8 mouse cellular contexts compared by ENCODE assay signal in genomic region chr4:83794315-83794922, GRCm38 (mm10).
DNase-seq lines count a peak whose midpoint lies in the region; ATAC-seq lines count a peak whose summit lies in the region.

No protein-coding gene starts in this region.

- no peak overlapping the region for H3K9ac ChIP-seq in forebrain, embryonic 11.5 days (ENCODE audit: low read length)
- no peak overlapping the region for H3K9ac ChIP-seq in hindbrain, embryonic 15.5 days

- peak; percentile 78 for ATAC-seq in forebrain, embryonic 11.5 days (replicated peaks; ENCODE audit: low FRiP score)
- peak; percentile 76 for ATAC-seq in hindbrain, embryonic 15.5 days (ENCODE audit: low FRiP score, low read depth)

- H3K4me2 ChIP-seq in forebrain, embryonic 11.5 days (ENCODE audit: low read depth, low read length, severe bottlenecking): peak overlapping the region; percentile 33; the same call in 1 of the 2 replicates
- peak overlapping the region; percentile 37 for H3K4me2 ChIP-seq in hindbrain, embryonic 15.5 days

- H3K36me3 ChIP-seq in forebrain, embryonic 11.5 days (ENCODE audit: control insufficient read depth, insufficient read depth, low read length): no peaks in the 10 kb centered on the region
- H3K36me3 ChIP-seq in hindbrain, embryonic 15.5 days: no peaks in the 10 kb centered on the region
- H3K36me3 ChIP-seq in midbrain, embryonic 10.5 days: no peaks in the 10 kb centered on the region

- no peaks in the 10 kb centered on the region for H3K9me3 ChIP-seq in forebrain, embryonic 11.5 days (ENCODE audit: control insufficient read depth, low read length)
- H3K9me3 ChIP-seq in hindbrain, embryonic 15.5 days: no peaks in the 10 kb centered on the region
- no peaks in the 10 kb centered on the region for H3K9me3 ChIP-seq in midbrain, embryonic 10.5 days (replicated peaks)

- H3K4me1 ChIP-seq in forebrain, embryonic 11.5 days (replicated peaks; ENCODE audit: control insufficient read depth, insufficient read depth, low read length): no peaks in the 10 kb centered on the region; the same call in none of the 2 replicates
- H3K4me1 ChIP-seq in hindbrain, embryonic 15.5 days (replicated peaks): peaks cover 8% of the 10 kb centered on the region; the same call in 1 of the 2 replicates
- peaks cover 23% of the 10 kb centered on the region for H3K4me1 ChIP-seq in midbrain, embryonic 10.5 days

- WGBS in forebrain, embryonic 11.5 days: 17% methylated on average over 9 of the region's 9 CpGs
- 23% methylated on average over 9 of the region's 9 CpGs for WGBS in hindbrain, embryonic 15.5 days
- WGBS in midbrain, embryonic 10.5 days: 25% methylated on average over 9 of the region's 9 CpGs

- DNase-seq in adrenal gland, adult (ENCODE audit: inconsistent age in 2 of 2, low spot score in 1 of 2): peak; percentile 31 to 79
- no peak for DNase-seq in adrenal gland, postnatal 4 days (ENCODE audit: low spot score in 2 of 2)
- DNase-seq in brain, embryonic 18.5 days (ENCODE audit: low read depth, low spot score): peak; percentile 77
- peak; percentile 78 for DNase-seq in forebrain, embryonic 11.5 days (ENCODE audit: low spot score)
- peak; percentile 20 to 34 for DNase-seq in layer of hippocampus, postnatal 36 days
- peak; percentile 53 for DNase-seq in midbrain, embryonic 10.5 days (ENCODE audit: low spot score)
- peak; percentile 55 for DNase-seq in skeletal muscle tissue, adult 2 months (ENCODE audit: low read depth, low spot score)

- no peak overlapping the region for H3K4me3 ChIP-seq in forebrain, embryonic 11.5 days (ENCODE audit: low read depth, low read length)
- H3K4me3 ChIP-seq in hindbrain, embryonic 15.5 days: no peak overlapping the region
- peak overlapping the region; percentile 29 for H3K4me3 ChIP-seq in midbrain, embryonic 10.5 days

- H3K27ac ChIP-seq in forebrain, embryonic 11.5 days (ENCODE audit: low read depth, low read length): no peak overlapping the region
- no peak overlapping the region for H3K27ac ChIP-seq in hindbrain, embryonic 15.5 days (replicated peaks)
- no peak overlapping the region for H3K27ac ChIP-seq in midbrain, embryonic 10.5 days (replicated peaks)

- no peaks in the 10 kb centered on the region for H3K27me3 ChIP-seq in forebrain, embryonic 11.5 days (ENCODE audit: control insufficient read depth, insufficient read depth, low read length)
- no peaks in the 10 kb centered on the region for H3K27me3 ChIP-seq in hindbrain, embryonic 15.5 days
- H3K27me3 ChIP-seq in midbrain, embryonic 10.5 days (ENCODE audit: low read depth, poor library complexity, severe bottlenecking): peaks cover 11% of the 10 kb centered on the region; the same call in 1 of the 2 replicates

Comparison
In these comparisons a context has a peak if more than half of its experiments do, and no peak if none do; other contexts are left out.
1. DNase-seq: peak in adrenal gland, adult (2 of 2), brain, embryonic 18.5 days (single experiment), forebrain, embryonic 11.5 days (single experiment), layer of hippocampus, postnatal 36 days (2 of 2), midbrain, embryonic 10.5 days (single experiment) and skeletal muscle tissue, adult 2 months (single experiment); none in adrenal gland, postnatal 4 days (0 of 2).